Mouse (Mus musculus) CH12F3 (cell line): Measurements from ENCODE around the gene Arhgef11.

ENCODE experiments used
- in situ Hi-C: fragments of 300-500 bp; cut with MboI; formaldehyde crosslinking; loops from 2 replicates; pipeline ENCODE4 v1.14.3; 2020; ENCODE audit warnings: low sequenced_read_pairs

Arhgef11 gene

GRCm38 (mm10) chr3:87660479-87660878, 43.1 kb downstream of the Arhgef11 start:
- in situ Hi-C loops: no loop called here

GRCm38 (mm10) chr3:87661291-87661690, 43.9 kb downstream of the Arhgef11 start:
- in situ Hi-C loops: no loop called here

GRCm38 (mm10) chr3:87718525-87718924, 101.2 kb downstream of the Arhgef11 start:
- in situ Hi-C loops: no loop called here

- in situ Hi-C loops: no loop called here
These were observed 107.2 kb downstream of the Arhgef11 start for GRCm38 (mm10) chr3:87724556-87724955.

GRCm38 (mm10) chr3:87725396-87726160, 108.2 kb downstream of the Arhgef11 start:
- in situ Hi-C loops: no loop called here

- in situ Hi-C loops: no loop called here
These were observed 108.8 kb downstream of the Arhgef11 start for GRCm38 (mm10) chr3:87726191-87726590.

GRCm38 (mm10) chr3:87728696-87729095, 111.3 kb downstream of the Arhgef11 start:
- in situ Hi-C loops: no loop called here

GRCm38 (mm10) chr3:87733098-87733497, 115.7 kb downstream of the Arhgef11 start:
- in situ Hi-C loops: no loop called here

GRCm38 (mm10) chr3:87733984-87734761, 116.8 kb downstream of the Arhgef11 start:
- in situ Hi-C loops: no loop called here

GRCm38 (mm10) chr3:87735335-87735734, 118.0 kb downstream of the Arhgef11 start:
- in situ Hi-C loops: no loop called here

GRCm38 (mm10) chr3:87738906-87739305, 121.5 kb downstream of the Arhgef11 start:
- in situ Hi-C loops: no loop called here

GRCm38 (mm10) chr3:87742013-87742412, 124.7 kb downstream of the Arhgef11 start:
- in situ Hi-C loops: no loop called here

- in situ Hi-C loops: no loop called here
These were observed 125.4 kb downstream of the Arhgef11 start for GRCm38 (mm10) chr3:87742735-87743134.

- in situ Hi-C loops: no loop called here
These were observed 126.6 kb downstream of the Arhgef11 start for GRCm38 (mm10) chr3:87743927-87744326.

- in situ Hi-C loops: no loop called here
These were observed 127.8 kb downstream of the Arhgef11 start for GRCm38 (mm10) chr3:87745036-87745659.

- in situ Hi-C loops: no loop called here
These were observed 131.1 kb downstream of the Arhgef11 start, which contains the start of gene Lrrc71 for GRCm38 (mm10) chr3:87748431-87748830. TSS of gene Lrrc71 (minus strand) at chr3:87748625.

GRCm38 (mm10) chr3:87749036-87749435, 131.7 kb downstream of the Arhgef11 start:
- in situ Hi-C loops: no loop called here

- in situ Hi-C loops: no loop called here
These were observed 132.6 kb downstream of the Arhgef11 start for GRCm38 (mm10) chr3:87749977-87750376.

GRCm38 (mm10) chr3:87752567-87752966, 135.2 kb downstream of the Arhgef11 start:
- in situ Hi-C loops: no loop called here

GRCm38 (mm10) chr3:87753829-87754228, 136.5 kb downstream of the Arhgef11 start:
- in situ Hi-C loops: no loop called here

GRCm38 (mm10) chr3:87755964-87756363, 138.6 kb downstream of the Arhgef11 start:
- in situ Hi-C loops: no loop called here
